Mouse (Mus musculus) forebrain, embryonic 15.5 days (tissue): ENCODE results near the gene Gm42715. TPM values are rescaled to one million over a fixed set of nuclear protein-coding genes. Genes with fewer than 3 reads are reported as not detected.
"Not testable (repeated sequence)": the region's sequence is repeated elsewhere in the genome, so short reads cannot be mapped to it uniquely, and the experiment has no call there.

ENCODE experiments used
- ATAC-seq: fragments of 200-750 bp; cut with Nextera tagmentation; replicated peaks from 2 replicates; pipeline ENCODE4 v1.8.0; 2017; ENCODE audit warnings: mild to moderate bottlenecking, moderate TSS enrichment, moderate library complexity
- H3K27ac ChIP-seq: fragments of 300-500 bp; sonication (generic); replicated peaks from 2 replicates; pipeline ENCODE4 v1.5.1; 2015; ENCODE audit warnings: mild to moderate bottlenecking, inconsistent platforms
- H3K27me3 ChIP-seq: fragments of 300-500 bp; sonication (generic); 2 replicates; pipeline ENCODE4 v1.6.1; 2015; ENCODE audit warnings: inconsistent platforms
- H3K36me3 ChIP-seq: fragments of 300-500 bp; sonication (generic); 2 replicates; pipeline ENCODE4 v1.6.1; 2015; ENCODE audit warnings: mild to moderate bottlenecking, inconsistent platforms
- H3K4me1 ChIP-seq: fragments of 300-500 bp; sonication (generic); 2 replicates; pipeline ENCODE4 v1.6.1; 2015; ENCODE audit warnings: inconsistent platforms
- H3K4me2 ChIP-seq: fragments of 300-500 bp; sonication (generic); replicated peaks from 2 replicates; pipeline ENCODE4 v1.6.1; 2015; ENCODE audit warnings: mild to moderate bottlenecking, inconsistent platforms
- H3K4me3 ChIP-seq: fragments of 300-500 bp; sonication (generic); 2 replicates; pipeline ENCODE4 v1.5.1; 2015; ENCODE audit warnings: mild to moderate bottlenecking, inconsistent platforms
- H3K9ac ChIP-seq: fragments of 300-500 bp; sonication (generic); replicated peaks from 2 replicates; pipeline ENCODE4 v1.6.1; 2015; ENCODE audit warnings: mild to moderate bottlenecking, inconsistent platforms
- H3K9me3 ChIP-seq: fragments of 300-500 bp; sonication (generic); 2 replicates; pipeline ENCODE4 v1.6.1; 2016; ENCODE audit warnings: inconsistent platforms
- WGBS: fragments of 180-500 bp; shearing (Covaris S2); methylation state at CpG from one replicate; pipeline ENCODE4 v1.1.7; 2015; ENCODE audit warnings: mixed read lengths; 5-methylcytosine and 5-hydroxymethylcytosine counted together
- polyA plus RNA-seq: library from polyadenylated mRNA; unstranded; fragments of >200 nt; fragmentation: Nextera tagmentation; extraction: Ambion mirVana; gene quantifications from 2 replicates; pipeline ENCODE4 v1.2.1, GENCODE M21; 2015

Gm42715 gene
- polyA plus RNA-seq, 1 experiment from 2014 or later: 17.7 TPM

- peak; percentile 92 for ATAC-seq
- H3K27ac ChIP-seq: peak overlapping the region; percentile 99
- peaks cover 49% of the 10 kb centered on the region for H3K36me3 ChIP-seq
- peak overlapping the region; percentile 92 for H3K9ac ChIP-seq
- H3K4me1 ChIP-seq: peaks cover 33% of the 10 kb centered on the region
- H3K4me3 ChIP-seq: peak overlapping the region; percentile 80
- peak overlapping the region; percentile 87 for H3K4me2 ChIP-seq
- under 1% methylated on average over 50 of the region's 50 CpGs for WGBS
- no peaks in the 10 kb centered on the region for H3K27me3 ChIP-seq
- no peaks in the 10 kb centered on the region for H3K9me3 ChIP-seq
Observed at GRCm38 (mm10) chr7:127477687-127478634, 41.4 kb upstream of the Gm42715 start.

- Histone ChIP-seq H3K9me3 (no peaks in the 10 kb centered on the region), H3K36me3 (peaks cover 55% of the 10 kb centered on the region), H3K27ac (peak within 1 kb of the TSS; percentile 99), H3K27me3 (no peaks in the 10 kb centered on the region), H3K9ac (peak within 1 kb of the TSS; percentile 92), H3K4me3 (peak within 1 kb of the TSS; percentile 80), H3K4me1 (peaks cover 33% of the 10 kb centered on the region), H3K4me2 (peak within 1 kb of the TSS; percentile 87)
- WGBS: 0% methylated on average over 62 of the region's 62 CpGs
- ATAC-seq: peak; percentile 78
Observed at GRCm38 (mm10) chr7:127478635-127479317, 40.6 kb upstream of the Gm42715 start, which contains the start of gene Fbrs. Gene Fbrs, plus strand, starts transcription at chr7:127479199.

GRCm38 (mm10) chr7:127479318-127480225 is 39.8 kb upstream of the Gm42715 start:
- Histone ChIP-seq H3K27me3 (no peaks in the 10 kb centered on the region), H3K4me3 (peak overlapping the region; percentile 80), H3K27ac (peak overlapping the region; percentile 99), H3K4me1 (peaks cover 33% of the 10 kb centered on the region), H3K9ac (peak overlapping the region; percentile 92), H3K9me3 (no peaks in the 10 kb centered on the region), H3K4me2 (peak overlapping the region; percentile 87), H3K36me3 (peaks cover 54% of the 10 kb centered on the region)
- ATAC-seq: no peak
- WGBS: 6% methylated on average over 48 of the region's 48 CpGs

GRCm38 (mm10) chr7:127480321-127480720 is 39.1 kb upstream of the Gm42715 start:
- Histone ChIP-seq H3K27me3 (no peaks in the 10 kb centered on the region), H3K4me3 (peak overlapping the region; percentile 80), H3K4me2 (peak overlapping the region; percentile 87), H3K9me3 (no peaks in the 10 kb centered on the region), H3K27ac (no peak overlapping the region), H3K36me3 (peaks cover 53% of the 10 kb centered on the region), H3K9ac (peak overlapping the region; percentile 92), H3K4me1 (peaks cover 33% of the 10 kb centered on the region)
- WGBS: 74% methylated on average over 2 of the region's 2 CpGs
- no peak for ATAC-seq

GRCm38 (mm10) chr7:127485416-127485815 is 34.0 kb upstream of the Gm42715 start:
- peaks cover 85% of the 10 kb centered on the region for H3K36me3 ChIP-seq
- H3K9me3 ChIP-seq: no peaks in the 10 kb centered on the region
- no peak overlapping the region for H3K9ac ChIP-seq
- H3K27me3 ChIP-seq: no peaks in the 10 kb centered on the region
- WGBS: 73% methylated on average over 5 of the region's 5 CpGs
- H3K4me3 ChIP-seq: no peak overlapping the region
- H3K4me1 ChIP-seq: peaks cover 9% of the 10 kb centered on the region
- ATAC-seq: no peak
- no peak overlapping the region for H3K27ac ChIP-seq
- no peak overlapping the region for H3K4me2 ChIP-seq

GRCm38 (mm10) chr7:127488364-127488763 is 31.0 kb upstream of the Gm42715 start:
- not testable (repeated sequence) for H3K4me2 ChIP-seq, H3K9me3 ChIP-seq, H3K27me3 ChIP-seq, H3K27ac ChIP-seq, H3K4me3 ChIP-seq, ATAC-seq, H3K4me1 ChIP-seq, H3K9ac ChIP-seq
- WGBS: 97% methylated on average over 5 of the region's 5 CpGs
- peaks cover 84% of the 10 kb centered on the region for H3K36me3 ChIP-seq

- no peak overlapping the region for H3K4me3 ChIP-seq
- 92% methylated on average over 7 of the region's 7 CpGs for WGBS
- H3K36me3 ChIP-seq: peaks cover 70% of the 10 kb centered on the region
- H3K27me3 ChIP-seq: no peaks in the 10 kb centered on the region
- ATAC-seq: no peak
- no peaks in the 10 kb centered on the region for H3K9me3 ChIP-seq
- no peak overlapping the region for H3K4me2 ChIP-seq
- H3K4me1 ChIP-seq: no peaks in the 10 kb centered on the region
- H3K9ac ChIP-seq: no peak overlapping the region
- no peak overlapping the region for H3K27ac ChIP-seq
Observed at GRCm38 (mm10) chr7:127489982-127490381, 29.4 kb upstream of the Gm42715 start.

- H3K4me2 ChIP-seq: no peak overlapping the region
- H3K9ac ChIP-seq: no peak overlapping the region
- no peaks in the 10 kb centered on the region for H3K27me3 ChIP-seq
- H3K4me3 ChIP-seq: no peak overlapping the region
- H3K27ac ChIP-seq: no peak overlapping the region
- no peaks in the 10 kb centered on the region for H3K9me3 ChIP-seq
- H3K4me1 ChIP-seq: no peaks in the 10 kb centered on the region
- WGBS: 87% methylated on average over 3 of the region's 3 CpGs
- no peak for ATAC-seq
- H3K36me3 ChIP-seq: peaks cover 51% of the 10 kb centered on the region
Observed at GRCm38 (mm10) chr7:127491846-127492245, 27.5 kb upstream of the Gm42715 start.

GRCm38 (mm10) chr7:127494648-127495047 is 24.7 kb upstream of the Gm42715 start:
- Histone ChIP-seq H3K9me3 (no peaks in the 10 kb centered on the region), H3K4me3 (no peak overlapping the region), H3K4me1 (no peaks in the 10 kb centered on the region), H3K4me2 (no peak overlapping the region), H3K27ac (no peak overlapping the region), H3K27me3 (no peaks in the 10 kb centered on the region), H3K9ac (no peak overlapping the region), H3K36me3 (peaks cover 26% of the 10 kb centered on the region)
- ATAC-seq: no peak

GRCm38 (mm10) chr7:127497382-127497781 is 22.0 kb upstream of the Gm42715 start:
- no peak overlapping the region for H3K4me3 ChIP-seq
- H3K27me3 ChIP-seq: no peaks in the 10 kb centered on the region
- no peak overlapping the region for H3K27ac ChIP-seq
- WGBS: 90% methylated on average over 2 of the region's 2 CpGs
- no peak overlapping the region for H3K4me2 ChIP-seq
- H3K9ac ChIP-seq: no peak overlapping the region
- H3K36me3 ChIP-seq: no peaks in the 10 kb centered on the region; the same call in 1 of the 2 replicates
- ATAC-seq: no peak
- no peaks in the 10 kb centered on the region for H3K9me3 ChIP-seq
- H3K4me1 ChIP-seq: no peaks in the 10 kb centered on the region

- H3K36me3 ChIP-seq: no peaks in the 10 kb centered on the region
- H3K4me1 ChIP-seq: no peaks in the 10 kb centered on the region
- no peak overlapping the region for H3K4me3 ChIP-seq
- no peak overlapping the region for H3K9ac ChIP-seq
- no peaks in the 10 kb centered on the region for H3K27me3 ChIP-seq
- ATAC-seq: no peak
- 44% methylated on average over 3 of the region's 3 CpGs for WGBS
- H3K27ac ChIP-seq: no peak overlapping the region
- H3K9me3 ChIP-seq: no peaks in the 10 kb centered on the region
- no peak overlapping the region for H3K4me2 ChIP-seq
Observed at GRCm38 (mm10) chr7:127498407-127498806, 21.0 kb upstream of the Gm42715 start.
